ENCODE assay signal across 8 mouse cellular contexts in genomic region chr8:85699051-85699450, GRCm38 (mm10). TPM values are rescaled to one million over a fixed set of nuclear protein-coding genes. Genes with fewer than 3 reads are reported as not detected.
DNase-seq lines count a peak whose midpoint lies in the region; ATAC-seq lines count a peak whose summit lies in the region.

No protein-coding gene starts in this region.

- H3K36me3 ChIP-seq in embryonic facial prominence, embryonic 10.5 days (replicated peaks) = no peaks in the 10 kb centered on the region
- H3K36me3 ChIP-seq in midbrain, embryonic 13.5 days = no peaks in the 10 kb centered on the region

- peaks cover 27% of the 10 kb centered on the region for H3K27me3 ChIP-seq in embryonic facial prominence, embryonic 10.5 days (replicated peaks; ENCODE audit: low read depth, poor library complexity, severe bottlenecking)
- peaks cover 16% of the 10 kb centered on the region for H3K27me3 ChIP-seq in midbrain, embryonic 13.5 days

- 2% methylated on average over 6 of the region's 6 CpGs for WGBS in embryonic facial prominence, embryonic 10.5 days
- WGBS in midbrain, embryonic 13.5 days = under 1% methylated on average over 6 of the region's 6 CpGs

- intact Hi-C loops in left cerebral cortex, postnatal 36 days (cut with DNase I) = no loop called here

- no peak overlapping the region; the same call in 1 of the 2 replicates for H3K9ac ChIP-seq in midbrain, embryonic 13.5 days (replicated peaks)

- H3K4me1 ChIP-seq in embryonic facial prominence, embryonic 10.5 days = peaks cover 17% of the 10 kb centered on the region
- H3K4me1 ChIP-seq in midbrain, embryonic 13.5 days (replicated peaks) = 0 out of 2 replicates have a peak, but pooled peaks cover 11% of the 10 kb centered on the region

- H3K27ac ChIP-seq in embryonic facial prominence, embryonic 10.5 days (replicated peaks) = no peak overlapping the region
- no peak overlapping the region for H3K27ac ChIP-seq in midbrain, embryonic 13.5 days

- ATAC-seq in midbrain, embryonic 13.5 days = peak; percentile 62

- no peaks in the 10 kb centered on the region for H3K9me3 ChIP-seq in embryonic facial prominence, embryonic 10.5 days
- no peaks in the 10 kb centered on the region for H3K9me3 ChIP-seq in midbrain, embryonic 13.5 days

- peak overlapping the region; percentile 79 for H3K4me3 ChIP-seq in embryonic facial prominence, embryonic 10.5 days
- peak overlapping the region; percentile 35 for H3K4me3 ChIP-seq in midbrain, embryonic 13.5 days (replicated peaks)

- peak; percentile 82 for DNase-seq in 416B (ENCODE audit: low read depth)
- peak; percentile 82 for DNase-seq in adrenal gland, postnatal 14 days
- DNase-seq in embryonic facial prominence, embryonic 10.5 days (ENCODE audit: low spot score) = peak; percentile 81
- peak; percentile 92 for DNase-seq in heart, adult 11 months
- DNase-seq in kidney, adult 11 months = peak; percentile 38
- peak; percentile 71 to 72 for DNase-seq in left cerebral cortex, postnatal 36 days (ENCODE audit: low spot score in 2 of 2)
- DNase-seq in spleen, adult 12 weeks (ENCODE audit: low spot score) = peak; percentile 39

- H3K4me2 ChIP-seq in midbrain, embryonic 13.5 days (replicated peaks) = peak overlapping the region; percentile 55

RNA-seq across cellular contexts. Expression of gene Neto2, which starts 1.7 kb away (rescaled TPM):
- 6.7 and 7.7 TPM in 2 replicates for total RNA-seq in adrenal gland, postnatal 14 days (2021)
- 13.1 and 14.5 TPM in 2 replicates for polyA plus RNA-seq in embryonic facial prominence, embryonic 10.5 days (2016; fragmentation: Nextera tagmentation; extraction: Ambion mirVana)
- 10 to 100 TPM; 61.4 to 66.7 TPM for total RNA-seq in left cerebral cortex, postnatal 36 days (2021)
- 46.7 and 53.5 TPM in 2 replicates for polyA plus RNA-seq in midbrain, embryonic 13.5 days (2015; fragmentation: Nextera tagmentation; extraction: Ambion mirVana)

Comparison
In these comparisons a context has a peak if more than half of its experiments do, and no peak if none do; other contexts are left out.
1. DNase-seq: peak in every context shown above with its lines; median percentile 92 in heart, adult 11 months; 82 in 416B; 82 in adrenal gland, postnatal 14 days; 81 in embryonic facial prominence, embryonic 10.5 days; 72 in left cerebral cortex, postnatal 36 days; 39 in spleen, adult 12 weeks; 38 in kidney, adult 11 months.